Mouse (Mus musculus): ENCODE results near the gene Wnt3a.

DNA sequence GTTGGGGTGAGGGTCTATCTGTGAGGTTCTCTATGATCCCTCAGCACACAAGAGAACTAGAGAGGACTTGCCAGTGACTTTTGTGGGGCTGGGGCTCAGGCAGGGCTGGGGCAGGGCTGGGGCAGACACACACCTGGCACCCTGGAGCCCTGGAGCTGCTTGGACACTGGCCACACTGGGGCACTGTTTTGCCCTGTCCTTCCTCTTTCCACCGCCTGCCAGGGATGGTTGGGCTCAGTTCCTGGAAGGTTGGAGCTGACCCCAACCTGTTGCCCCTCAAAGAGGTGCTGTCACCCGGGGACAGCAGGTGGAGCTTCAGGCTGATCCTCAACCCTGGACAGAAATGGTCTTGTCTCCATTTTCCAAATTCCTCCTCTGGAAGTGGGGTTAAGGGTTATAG lies 45.4 kb upstream of the Wnt3a start:
- TF ChIP-seq CTCF (IDR thresholded peaks at IDR 0.05; ENCODE audit: extremely low read depth, insufficient read depth, low read length) (no peak), POLR2A (IDR thresholded peaks at IDR 0.05; ENCODE audit: extremely low read depth, insufficient read depth, low read length) (no peak)
